Mouse (Mus musculus): ENCODE data around the gene 4930507D05Rik.

- TF ChIP-seq CTCF (conservative IDR thresholded peaks at IDR 0.05; ENCODE audit: low read length) (no peak), NANOG (IDR thresholded peaks at IDR 0.05; ENCODE audit: borderline replicate concordance, low read length) (no peak), POU5F1 (IDR thresholded peaks at IDR 0.05; ENCODE audit: borderline replicate concordance, low read length) (no peak)
Measured at GRCm38 (mm10) chr10:62411431-62412410, 37.6 kb upstream of the 4930507D05Rik start.

All from E14TG2a.4 (cell line).